Mouse (Mus musculus) adrenal gland, postnatal 25 days (tissue): Measurements from ENCODE around the gene Nexn. TPM values are rescaled to one million over a fixed set of nuclear protein-coding genes. Genes with fewer than 3 reads are reported as not detected.

Experiments used
- DNase-seq: peaks from one replicate; pipeline ENCODE4 v3.0.0; 2021; ENCODE audit warnings: mixed read lengths
- total RNA-seq: library from RNA; stranded (reverse); gene quantifications from 2 replicates; pipeline ENCODE4 v1.2.3, GENCODE M21; 2021

The Nexn gene
- total RNA-seq, 1 experiment from 2014 or later: 3.5 TPM

DNA sequence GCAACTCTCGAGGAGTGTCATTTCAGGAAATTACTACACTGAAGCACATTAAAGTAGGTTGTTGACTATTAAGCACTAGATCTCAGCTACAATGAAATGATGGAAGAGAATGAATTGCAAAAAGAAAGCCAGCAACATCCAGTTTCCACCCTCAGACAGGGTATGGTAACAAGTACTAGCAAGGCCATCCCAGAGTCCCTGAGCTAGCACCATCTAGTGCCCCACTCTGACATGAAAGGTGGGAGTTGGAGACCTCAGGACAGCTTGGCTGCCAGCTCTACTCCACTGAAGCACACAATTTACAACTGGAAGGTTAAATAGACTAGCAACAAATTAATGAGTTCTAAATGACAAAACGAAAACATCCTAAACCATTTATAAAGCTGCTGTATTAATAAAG, 11.8 kb upstream of the Nexn start:
- no peak for DNase-seq

DNA sequence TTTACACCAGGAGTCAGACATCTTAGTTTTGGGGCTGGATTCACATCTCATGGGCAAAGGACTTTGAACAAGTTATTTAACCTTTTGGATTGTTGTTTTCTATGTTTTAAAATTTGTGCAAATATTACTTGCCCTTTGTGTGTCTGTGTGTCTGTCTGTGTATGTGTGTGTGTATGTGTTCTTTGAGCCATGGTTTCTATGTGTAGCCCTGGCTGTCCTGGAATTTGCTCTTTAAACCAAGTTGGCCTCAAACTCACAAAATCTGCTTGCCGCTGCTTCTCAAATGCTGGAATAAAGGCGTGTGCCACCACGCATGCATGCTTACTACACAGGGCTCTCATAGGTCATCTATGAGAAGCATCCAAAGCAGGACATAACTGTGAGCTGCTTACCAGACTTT, 10.8 kb upstream of the Nexn start:
- no peak for DNase-seq

DNA sequence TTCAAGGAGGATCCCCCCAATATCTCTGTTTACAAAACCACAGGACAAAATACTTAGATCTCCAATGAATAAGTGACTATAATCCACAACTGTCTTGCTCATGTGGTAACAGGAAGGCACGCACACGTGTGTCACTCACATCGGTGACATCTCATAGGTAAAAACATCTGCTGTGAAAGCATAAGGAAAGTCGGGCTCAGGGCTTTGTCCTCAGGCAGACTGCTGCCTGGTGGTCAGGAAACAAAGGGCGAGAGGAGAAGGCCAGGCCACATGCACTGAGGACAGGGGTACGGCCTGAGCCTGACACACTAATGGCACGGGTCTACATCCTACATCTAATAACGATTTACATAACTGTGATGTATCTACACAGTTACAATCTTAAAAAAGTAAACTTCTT, 8.9 kb upstream of the Nexn start:
- no peak for DNase-seq

DNA sequence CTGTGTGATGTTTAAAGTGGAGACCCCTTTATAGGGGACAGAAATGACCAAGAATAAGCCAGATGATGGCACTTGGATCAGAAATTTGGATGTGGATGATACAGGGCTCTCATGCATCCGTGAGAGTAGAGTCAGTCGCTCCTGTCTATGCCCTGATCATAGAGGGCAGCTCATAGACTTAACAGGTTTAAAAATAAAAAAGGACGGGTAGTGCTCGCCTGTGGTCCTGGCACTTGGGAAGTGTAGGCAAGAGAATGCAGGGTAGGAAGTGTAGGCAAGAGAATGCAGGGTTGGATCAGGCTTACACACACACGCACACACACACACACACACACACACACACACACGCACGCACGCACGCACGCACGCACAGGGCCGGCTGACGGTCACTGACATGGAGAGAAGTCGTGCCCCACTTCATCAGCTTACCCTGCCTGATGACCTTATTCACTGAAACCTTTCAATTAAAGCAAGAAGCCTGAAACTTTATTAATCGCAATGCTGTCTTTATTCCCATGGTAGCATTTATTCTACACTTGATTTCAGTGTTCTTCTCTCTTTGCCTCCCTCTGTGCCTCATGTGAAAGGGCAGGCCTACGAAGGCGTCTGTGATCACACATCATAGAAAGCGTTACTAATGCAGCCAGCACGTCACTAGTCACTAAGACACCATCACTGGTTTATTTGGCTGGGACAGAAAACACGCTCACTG, 7.0 kb upstream of the Nexn start:
- no peak for DNase-seq

DNA sequence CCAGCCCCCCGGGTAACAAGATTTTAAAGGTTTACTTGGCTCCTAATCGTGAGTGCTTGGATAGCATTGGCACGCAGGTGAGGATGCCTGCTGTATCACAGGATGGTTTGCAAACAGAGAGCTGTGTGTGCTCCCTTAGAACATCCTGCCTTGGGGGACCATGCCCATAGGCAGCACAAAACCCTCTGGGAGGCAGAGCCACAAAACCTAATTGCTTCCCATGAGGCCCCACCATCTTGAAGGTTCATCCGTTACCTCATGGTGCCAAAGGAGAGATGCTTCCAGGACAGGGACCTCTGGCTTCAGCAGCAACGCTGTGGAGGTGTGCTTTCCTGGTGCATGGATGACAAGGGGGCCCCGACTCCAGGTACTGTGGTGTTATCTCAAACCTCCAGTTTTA, 5.7 kb upstream of the Nexn start:
- DNase-seq: no peak

- no peak for DNase-seq
Observed at GRCm38 (mm10) chr3:152271071-152271710, 5.0 kb upstream of the Nexn start.

GRCm38 (mm10) chr3:152268099-152268498, 1.9 kb upstream of the Nexn start:
- DNase-seq: no peak

GRCm38 (mm10) chr3:152265351-152266035, 657 bp downstream of the Nexn start:
- DNase-seq: peak; percentile 70

- DNase-seq: no peak
Observed at GRCm38 (mm10) chr3:152264830-152265229, 1.3 kb downstream of the Nexn start.

GRCm38 (mm10) chr3:152264374-152264773, 1.8 kb downstream of the Nexn start:
- no peak for DNase-seq

DNA sequence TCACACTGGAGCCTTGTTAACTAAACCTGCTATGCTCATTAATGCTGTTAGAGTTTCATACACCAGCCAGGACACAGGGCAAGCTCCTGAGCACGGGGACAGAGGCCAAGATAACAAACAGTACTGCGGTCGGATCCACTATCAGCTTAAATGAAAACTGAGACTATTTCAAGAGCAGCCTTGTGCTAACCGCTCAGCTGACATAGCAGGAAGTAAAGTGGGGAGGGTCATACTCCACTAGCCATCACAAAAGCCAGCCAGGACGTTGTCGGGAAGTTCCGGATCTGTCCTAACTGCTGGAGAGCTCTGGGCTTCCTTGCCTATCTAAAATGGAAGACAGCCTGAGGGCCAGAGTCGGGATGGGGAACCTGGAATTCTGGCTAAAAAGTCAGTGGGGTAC, 4.2 kb downstream of the Nexn start:
- DNase-seq: no peak

DNA sequence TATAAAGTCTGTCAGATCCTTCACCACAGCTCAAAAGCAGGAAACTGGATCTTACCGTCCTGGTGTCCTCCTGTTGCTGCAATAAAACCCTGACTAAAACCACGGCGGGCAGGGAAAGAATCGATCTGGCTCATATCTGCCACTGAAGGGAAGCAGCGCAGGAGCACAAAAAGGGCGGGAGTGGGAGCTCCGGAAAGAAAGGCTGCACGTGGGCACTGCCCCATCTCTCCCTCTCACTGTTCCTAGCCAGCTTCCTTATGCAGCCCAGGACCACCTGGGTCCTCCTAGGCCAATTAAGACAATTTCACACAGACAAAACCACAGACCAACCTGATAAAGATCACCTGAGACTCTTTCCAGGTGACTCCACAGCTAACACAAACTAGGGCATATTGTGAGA, 4.7 kb downstream of the Nexn start:
- DNase-seq: no peak

DNA sequence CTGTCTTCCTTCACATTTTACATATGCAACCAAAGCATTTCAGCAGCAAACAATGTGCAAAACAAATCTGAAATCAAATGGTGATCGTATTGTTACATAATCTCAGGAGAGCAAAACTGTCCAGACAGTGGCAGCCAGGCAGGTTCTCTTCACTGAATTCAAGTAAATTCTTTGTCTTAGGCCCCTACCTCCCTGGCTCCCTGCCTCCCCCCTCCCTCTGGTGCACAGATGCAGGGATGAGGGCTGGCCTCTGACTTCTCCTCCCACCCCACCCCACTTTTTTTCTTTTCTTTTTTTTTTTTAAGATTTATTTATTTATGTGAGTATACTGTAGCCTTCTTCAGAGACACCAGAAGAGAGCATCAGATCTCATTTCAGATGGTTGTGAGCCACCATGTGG, 5.8 kb downstream of the Nexn start:
- no peak for DNase-seq

- peak; percentile 73 for DNase-seq
Observed at GRCm38 (mm10) chr3:152259409-152259808, 6.7 kb downstream of the Nexn start.

DNA sequence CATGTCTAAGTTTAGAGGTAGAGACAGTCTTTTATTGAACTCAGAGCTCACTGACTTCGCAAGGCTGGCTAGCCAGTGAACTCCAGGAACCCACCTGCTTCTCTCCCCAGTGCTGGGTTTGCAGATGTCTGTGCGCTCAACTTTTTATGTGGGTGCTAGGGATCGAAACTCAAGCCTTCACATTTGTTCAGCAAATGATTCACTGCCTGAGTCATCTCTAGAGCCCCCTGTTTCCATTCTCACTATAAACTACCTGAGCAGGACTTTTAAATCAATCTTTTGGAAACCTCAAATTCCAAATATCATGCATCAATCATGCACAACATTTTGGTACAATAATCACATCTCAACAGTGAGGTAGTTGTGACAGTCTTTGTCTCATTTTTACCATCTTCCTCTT, 8.6 kb downstream of the Nexn start:
- no peak for DNase-seq

DNA sequence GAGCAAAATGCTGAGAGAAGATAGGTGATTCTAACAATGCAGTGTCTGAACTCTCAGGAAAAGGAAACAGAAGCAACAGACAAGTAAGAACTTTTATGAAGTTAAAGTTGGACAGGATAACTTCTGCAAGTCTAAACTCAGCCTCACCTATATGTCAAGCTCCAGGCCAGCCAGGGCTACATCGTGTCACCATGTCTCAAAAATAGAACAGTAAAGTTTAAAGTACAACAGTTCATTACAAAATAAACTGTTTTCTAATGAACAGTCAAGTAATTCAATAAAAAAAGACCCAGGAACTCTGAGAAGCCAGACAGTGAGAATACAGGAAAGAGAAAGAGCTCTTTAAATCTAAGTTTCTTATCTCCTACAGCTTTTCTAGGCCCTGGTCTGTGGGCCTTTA, 15.7 kb downstream of the Nexn start:
- DNase-seq: no peak

DNA sequence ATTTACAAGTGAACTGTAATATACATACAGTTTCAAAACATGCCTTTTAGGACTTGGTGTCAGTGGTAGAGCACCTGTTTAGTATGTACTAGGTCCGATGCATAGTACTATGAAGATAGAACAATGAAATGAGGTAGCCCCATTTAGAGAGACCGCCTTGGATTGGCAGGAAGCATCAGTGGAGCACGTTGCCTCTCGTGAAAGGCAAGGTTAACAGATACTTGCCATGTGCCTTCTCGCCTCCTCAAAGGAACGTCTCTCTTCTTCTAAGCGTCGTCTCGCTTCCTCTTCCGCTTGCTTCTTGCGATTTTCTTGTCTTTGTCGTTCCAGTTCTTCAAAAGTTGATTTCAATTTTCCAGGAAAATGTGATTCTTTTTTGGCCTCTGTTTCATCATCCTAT, 18.4 kb downstream of the Nexn start:
- DNase-seq: no peak

DNA sequence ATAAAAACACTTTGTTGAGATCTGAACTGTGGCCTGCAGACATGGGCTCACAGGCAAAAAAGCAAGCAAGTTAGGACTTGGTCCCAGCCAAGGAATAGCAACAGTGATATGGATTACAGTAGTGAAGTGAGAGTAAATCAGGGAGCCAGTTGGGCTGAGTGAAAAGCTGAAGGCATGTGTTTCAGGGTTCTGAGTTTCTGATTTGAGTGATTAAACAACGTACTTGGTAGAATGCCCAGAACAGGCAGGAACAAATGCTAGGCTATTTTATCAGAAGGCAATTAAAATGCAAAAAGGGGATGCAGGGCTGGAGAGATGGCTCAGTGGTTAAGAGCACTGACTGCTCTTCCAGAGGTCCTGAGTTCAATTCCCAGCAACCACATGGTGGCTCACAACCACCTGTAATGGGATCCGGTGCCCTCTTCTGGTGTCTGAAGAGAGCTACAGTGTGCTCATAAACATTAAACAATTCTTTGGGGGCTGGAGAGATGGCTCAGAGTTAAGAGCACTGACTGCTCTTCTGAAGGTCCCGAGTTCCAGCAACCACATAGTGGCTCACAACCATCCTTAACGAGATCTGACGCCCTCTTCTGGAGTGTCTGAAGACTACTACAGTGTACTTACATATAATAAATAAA, 20.8 kb downstream of the Nexn start:
- DNase-seq: no peak

- no peak for DNase-seq
Observed at GRCm38 (mm10) chr3:152243304-152243703, 22.8 kb downstream of the Nexn start.

- DNase-seq: no peak
Observed at GRCm38 (mm10) chr3:152241098-152241497, 25.1 kb downstream of the Nexn start.

DNA sequence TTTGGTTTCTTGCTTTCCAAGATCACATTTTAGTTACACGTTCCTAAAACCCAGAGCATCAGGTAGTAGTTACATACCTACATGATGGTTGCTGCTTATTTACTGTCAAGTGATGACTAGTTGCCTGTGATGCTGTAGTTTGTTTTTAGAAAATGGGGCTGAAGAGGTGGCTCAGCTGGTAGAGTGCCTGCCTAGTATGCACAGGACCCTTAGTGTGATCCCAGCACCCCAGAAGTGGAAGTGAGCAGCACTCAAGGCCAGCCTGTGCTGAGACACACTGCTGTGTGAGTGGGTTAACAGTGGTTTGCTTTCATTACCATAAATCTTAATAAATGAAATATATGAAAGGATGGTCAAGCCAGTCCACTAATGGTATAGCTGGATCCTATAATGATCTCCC, 26.6 kb downstream of the Nexn start:
- no peak for DNase-seq

GRCm38 (mm10) chr3:152238836-152239235, 27.3 kb downstream of the Nexn start:
- no peak for DNase-seq

DNA sequence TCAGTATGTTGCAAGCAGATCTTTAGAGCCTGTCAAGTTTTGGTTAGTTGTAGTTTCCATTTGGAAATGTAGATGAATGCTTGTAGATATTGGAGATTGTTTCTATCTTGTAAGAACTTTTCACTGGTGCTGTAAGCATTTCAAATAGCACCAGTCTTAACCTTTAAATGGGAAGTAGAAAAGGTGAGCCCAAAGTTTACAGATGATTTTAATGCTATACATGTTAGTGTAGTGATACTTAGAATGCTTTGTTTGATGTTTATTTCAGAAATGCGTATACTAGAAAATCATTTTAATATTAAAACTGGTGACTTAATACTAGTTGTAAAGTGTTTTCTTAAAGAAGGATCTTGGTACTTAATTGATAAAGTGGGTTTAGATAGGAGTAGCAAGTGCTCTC, 30.3 kb downstream of the Nexn start:
- DNase-seq: no peak
